Mouse (Mus musculus) adrenal gland, postnatal 25 days (tissue): ENCODE measurements around the gene Gm45062. TPM values are rescaled to one million over a fixed set of nuclear protein-coding genes. Genes with fewer than 3 reads are reported as not detected.
A peak's percentile ranks its signal among the peaks of the same experiment; 100 is the strongest.

Experiments
- DNase-seq: peaks from one replicate; pipeline ENCODE4 v3.0.0; 2021; ENCODE audit warnings: mixed read lengths
- long read RNA-seq: library from polyadenylated mRNA; stranded (forward); transcript quantifications from one replicate; pipeline ENCODE4 v2.0.0, GENCODE M21; 2021
- total RNA-seq: library from RNA; stranded (reverse); gene quantifications from 2 replicates; pipeline ENCODE4 v1.2.3, GENCODE M21; 2021

Gm45062 gene
- 4.8 TPM in 1 of 2 replicates, not detected in the other for total RNA-seq
- long read RNA-seq: 0 reads

DNA sequence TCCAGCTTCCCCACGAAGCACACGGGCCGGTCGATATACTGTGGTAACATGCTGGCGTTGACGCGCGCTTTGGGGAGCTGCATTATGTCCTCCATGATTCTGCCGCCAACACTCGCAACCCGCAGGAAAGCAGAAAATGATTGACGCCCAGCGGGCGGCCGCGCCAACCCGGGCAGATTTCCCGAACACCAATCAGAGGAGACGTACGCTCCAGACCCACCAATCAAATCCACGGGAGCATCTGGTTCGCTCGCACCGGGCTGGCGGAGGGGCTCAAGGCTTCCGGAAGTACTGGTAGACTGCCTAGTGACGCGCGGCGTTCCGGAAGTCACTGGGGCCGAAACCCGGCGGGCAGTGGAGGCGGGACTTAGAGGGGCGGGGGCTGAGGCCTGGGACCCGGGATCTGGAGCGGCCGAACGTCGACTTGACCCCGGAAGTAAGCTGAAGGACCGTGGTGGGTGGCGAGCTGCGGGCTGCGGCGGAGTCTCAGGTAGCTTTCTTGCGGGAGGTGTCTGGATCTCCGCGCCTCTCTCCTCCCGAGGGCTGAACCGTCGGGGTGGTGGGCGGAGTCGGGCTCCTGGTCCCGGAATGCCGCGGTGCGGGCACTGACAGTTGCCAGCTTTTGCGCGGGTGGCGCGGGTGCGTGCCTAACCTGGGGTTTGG is at the start of gene Gm45062, which contains the start of the genes Rpa3 and Umad1:
TSS of gene Gm45062 (plus strand) at position 447 of the 663 bp plus-strand sequence.
TSS of gene Rpa3 (minus strand) at position 170 of the 663 bp plus-strand sequence.
TSS of gene Umad1 (plus strand) at position 285 of the 663 bp plus-strand sequence.
- DNase-seq: peak; percentile 96

DNA sequence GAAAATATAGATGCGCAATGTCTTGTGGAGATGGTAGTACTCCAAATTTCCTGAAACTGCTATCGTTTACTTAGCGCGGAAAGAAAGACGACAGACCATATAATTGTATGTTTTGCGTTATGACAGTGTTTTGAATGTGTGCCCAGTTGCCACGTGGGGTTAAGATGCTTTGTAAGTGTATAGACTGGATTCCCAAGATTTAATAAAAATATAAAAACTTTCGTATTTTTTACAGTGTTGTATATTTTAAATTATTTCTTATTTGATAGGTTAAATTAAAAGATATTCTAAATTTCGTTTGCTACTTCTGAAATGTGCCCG is 49.4 kb upstream of the Gm45062 start:
- DNase-seq: no peak

DNA sequence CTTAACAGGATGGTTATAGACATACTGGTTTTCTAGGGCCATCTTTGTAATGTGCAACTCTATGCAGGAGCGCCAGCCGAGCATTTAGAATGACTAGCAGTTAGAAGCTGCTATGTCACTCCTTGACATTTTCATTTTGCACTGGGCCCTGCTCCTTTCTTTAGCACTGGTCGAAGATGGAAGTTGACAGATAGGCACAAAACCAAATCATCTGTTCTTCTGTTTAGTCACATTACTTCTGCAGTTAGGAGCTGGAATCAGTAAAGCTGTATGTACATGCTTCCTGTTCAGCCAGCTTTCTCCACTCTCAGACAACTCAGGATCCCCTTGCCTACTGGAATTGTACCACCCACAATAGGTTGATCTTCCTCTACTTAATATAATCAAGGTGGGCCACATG is 48.6 kb upstream of the Gm45062 start:
- DNase-seq: no peak

DNA sequence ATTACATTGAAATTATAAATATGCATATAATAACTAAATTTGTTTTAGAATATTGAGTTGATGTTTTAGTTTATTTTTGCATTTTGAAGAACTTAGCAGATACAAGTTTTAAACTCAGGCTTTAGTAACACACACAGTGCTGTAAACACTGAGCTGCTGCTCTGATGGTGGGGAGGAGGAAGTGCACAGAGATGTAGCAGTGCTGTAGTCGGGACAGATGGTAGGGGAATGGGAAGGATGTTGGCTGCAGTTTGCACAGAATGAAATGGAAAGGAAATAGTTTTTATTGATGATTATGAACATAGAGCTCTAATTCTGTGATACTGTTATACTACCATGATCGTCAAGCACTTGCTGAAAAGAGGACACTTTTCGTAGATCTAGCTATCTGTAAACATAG is 32.2 kb upstream of the Gm45062 start:
- DNase-seq: no peak

DNA sequence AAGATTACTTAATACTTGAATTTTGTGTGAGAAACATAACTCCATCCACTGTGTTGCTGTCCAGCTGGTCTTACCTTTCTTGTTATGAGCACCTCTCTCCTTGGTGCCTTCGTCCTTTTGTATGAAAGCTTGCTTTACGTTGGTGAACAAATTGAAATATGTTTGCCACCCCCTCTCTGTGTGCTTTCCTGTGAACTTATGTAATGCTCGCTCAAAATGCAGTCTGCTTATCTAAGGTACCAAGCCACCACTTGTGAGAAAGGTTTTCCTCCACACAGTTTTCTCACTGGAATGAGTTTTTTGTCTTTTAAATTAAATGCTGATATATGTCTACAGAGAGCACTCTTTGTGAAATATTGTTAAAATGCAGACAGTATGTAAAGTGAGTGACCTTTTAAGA is 30.7 kb upstream of the Gm45062 start:
- no peak for DNase-seq

DNA sequence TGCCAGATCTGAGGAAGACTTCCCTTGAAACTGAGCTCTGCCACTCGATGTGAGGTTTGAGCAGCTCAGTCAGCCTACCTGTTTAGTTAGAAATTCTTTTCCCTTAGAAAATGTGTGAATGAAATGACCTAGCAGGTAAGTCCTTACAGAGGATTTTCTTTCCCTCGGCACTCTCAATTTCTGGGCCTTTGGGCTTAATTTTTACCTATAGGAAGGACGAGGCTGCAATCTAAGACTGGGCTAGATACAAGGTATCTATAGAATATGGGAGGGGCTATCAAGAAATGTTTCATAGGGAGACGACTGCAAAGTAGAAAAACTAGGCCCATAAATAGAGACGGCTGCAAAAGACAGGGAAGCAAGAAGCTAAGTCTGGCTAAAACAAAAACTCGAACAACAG is 934 bp upstream of the Gm45062 start:
- DNase-seq: no peak

DNA sequence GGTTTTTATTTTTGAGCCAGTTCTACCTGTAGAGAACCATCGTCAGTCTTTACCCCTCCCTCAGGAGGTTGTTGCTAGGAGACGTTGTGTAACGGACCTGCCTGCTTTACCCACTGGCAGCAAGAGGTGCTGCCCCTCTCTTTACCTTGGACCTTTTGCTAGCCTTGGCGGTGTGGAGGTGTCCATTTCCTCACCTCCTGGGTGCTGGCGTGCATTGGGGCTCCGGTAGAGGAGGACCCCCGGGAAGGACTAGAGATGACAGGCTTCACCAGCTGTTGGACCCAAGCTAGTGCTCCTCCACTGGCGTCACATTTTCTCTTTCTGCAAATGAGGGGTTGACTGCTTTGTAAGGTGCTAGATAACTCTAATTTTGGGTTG is 406 bp downstream of the Gm45062 start:
- no peak for DNase-seq

DNA sequence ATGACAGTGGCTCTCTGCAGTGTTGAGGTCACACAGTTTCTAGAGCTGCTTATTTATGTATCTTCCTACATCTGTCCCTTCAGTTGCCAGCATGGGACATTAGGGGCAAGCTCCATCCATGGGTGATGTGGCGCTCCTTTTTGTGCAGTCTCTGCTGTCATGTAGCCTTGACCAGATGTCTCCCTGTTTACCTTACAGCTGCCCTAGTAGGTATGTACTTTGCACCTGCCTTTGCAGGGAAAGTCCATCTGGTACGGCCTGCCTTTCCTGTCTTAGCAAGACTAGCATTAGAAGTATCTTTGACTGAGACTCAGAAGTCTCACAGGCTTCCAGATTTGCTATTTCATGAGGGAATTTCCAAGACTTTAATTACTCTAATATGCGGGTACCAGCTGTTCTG is 11.8 kb downstream of the Gm45062 start:
- no peak for DNase-seq

DNA sequence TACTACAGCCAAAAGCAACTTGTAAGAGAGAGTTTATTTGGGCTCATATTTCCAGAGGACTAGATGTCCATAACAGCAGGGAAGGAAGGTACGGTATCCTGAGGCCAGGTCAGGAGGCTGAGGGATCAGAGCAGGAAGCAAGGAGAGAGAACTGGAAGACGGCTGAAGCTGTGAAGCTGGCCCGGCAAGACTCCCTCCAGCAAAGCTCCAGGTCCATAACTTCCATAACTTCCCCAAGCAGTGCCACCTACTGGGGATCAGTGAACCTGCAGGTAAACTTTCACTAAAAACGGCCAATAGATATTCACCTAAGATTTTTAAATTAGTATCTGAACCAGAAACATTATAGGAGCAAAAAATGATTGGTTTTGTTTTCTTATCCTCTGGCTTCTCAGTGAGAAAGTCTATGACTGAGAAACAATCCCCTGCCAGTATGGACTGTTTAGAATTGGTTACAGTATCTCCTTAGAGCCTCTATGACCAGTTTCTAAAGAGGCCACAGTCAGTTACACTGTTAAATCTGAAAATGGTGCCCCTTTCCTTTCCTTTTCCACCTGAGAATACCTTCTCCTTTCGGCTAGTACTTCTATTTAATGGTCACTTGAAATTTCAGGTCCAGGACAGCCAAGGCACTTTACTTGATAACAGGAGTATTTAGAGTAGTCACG is 15.3 kb downstream of the Gm45062 start:
- peak; percentile 52 for DNase-seq

DNA sequence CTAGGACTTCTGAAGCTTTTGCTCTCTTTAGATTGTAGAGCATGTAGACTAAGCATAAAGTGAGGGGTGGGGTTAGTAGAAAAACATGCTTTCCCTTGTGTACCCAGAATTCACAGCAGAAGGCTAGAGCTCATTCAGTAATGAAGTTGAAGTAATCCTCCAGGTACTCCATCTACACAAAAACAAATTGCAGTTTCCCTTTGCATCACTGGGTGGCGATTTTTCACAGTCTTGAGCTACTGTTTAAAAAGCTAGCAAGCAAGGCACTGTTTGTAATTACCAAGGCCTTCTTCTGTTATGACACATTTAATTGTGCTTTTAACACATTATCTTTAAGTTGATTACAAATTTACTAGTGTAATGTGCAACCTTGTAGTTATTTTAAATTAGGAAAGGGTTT is 15.8 kb downstream of the Gm45062 start:
- peak; percentile 38 for DNase-seq

DNA sequence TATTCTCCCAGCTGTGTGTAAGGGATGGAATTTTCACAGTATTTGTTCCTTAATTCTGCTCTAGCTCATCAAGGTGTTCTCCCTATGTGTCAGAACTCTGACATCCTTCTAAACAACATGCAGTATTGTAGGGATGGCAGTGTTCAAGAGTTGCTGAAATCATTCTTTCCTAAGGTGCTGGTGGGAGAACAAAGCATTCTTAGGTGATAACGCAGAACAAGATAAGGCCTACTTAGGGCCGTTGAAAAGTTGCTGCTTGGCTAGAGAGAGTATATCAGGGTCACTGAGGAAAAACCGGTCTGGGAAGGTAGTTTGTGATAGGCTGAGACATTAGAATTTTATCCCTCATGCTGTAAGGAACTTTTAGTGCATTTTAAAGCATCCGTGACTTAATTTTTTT is 17.2 kb downstream of the Gm45062 start:
- no peak for DNase-seq

DNA sequence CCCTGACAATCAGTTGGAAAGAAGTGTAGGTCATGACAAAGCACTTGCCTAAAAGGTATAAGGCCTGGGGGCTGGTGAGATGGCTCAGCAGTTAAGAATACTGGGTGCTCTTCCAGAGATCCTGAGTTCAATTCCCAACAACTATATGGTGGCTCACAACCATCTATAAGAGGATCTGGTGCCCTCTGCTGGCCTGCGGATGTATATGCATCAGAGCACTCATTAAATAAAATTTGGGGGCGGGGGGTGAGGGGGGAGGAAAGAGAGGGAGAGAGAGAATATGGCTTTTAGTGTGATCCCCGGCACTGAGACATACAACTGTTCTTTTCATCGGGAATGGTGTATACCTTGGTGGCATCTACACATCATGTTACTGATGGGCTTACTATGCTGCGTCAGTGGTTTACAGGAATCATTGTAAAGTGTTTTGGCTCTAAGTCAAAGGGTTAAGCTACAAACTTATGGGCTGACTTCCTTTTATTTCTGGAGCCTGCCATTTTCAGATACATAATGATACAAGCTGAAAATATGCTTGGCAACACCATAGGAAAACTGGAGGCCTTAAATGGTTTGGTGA is 19.3 kb downstream of the Gm45062 start:
- DNase-seq: no peak

DNA sequence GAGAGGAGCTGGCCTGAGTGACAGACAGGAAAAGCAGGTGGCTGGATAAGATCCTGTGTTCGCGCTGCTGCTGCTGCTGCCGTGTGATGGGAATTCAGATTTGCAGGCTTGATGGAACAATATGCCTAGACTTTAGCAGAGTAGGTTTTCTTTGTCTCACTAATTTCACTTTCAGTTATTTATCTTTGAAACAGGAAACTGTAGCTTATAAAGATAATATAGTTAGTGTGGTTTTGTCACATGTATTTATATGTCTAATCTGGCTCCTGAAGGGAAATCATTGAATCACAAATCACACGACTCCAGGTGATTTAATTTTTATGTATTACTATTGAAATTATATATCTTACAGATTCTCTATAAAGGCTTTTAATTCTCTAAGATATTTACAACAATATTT is 24.0 kb downstream of the Gm45062 start:
- DNase-seq: no peak

DNA sequence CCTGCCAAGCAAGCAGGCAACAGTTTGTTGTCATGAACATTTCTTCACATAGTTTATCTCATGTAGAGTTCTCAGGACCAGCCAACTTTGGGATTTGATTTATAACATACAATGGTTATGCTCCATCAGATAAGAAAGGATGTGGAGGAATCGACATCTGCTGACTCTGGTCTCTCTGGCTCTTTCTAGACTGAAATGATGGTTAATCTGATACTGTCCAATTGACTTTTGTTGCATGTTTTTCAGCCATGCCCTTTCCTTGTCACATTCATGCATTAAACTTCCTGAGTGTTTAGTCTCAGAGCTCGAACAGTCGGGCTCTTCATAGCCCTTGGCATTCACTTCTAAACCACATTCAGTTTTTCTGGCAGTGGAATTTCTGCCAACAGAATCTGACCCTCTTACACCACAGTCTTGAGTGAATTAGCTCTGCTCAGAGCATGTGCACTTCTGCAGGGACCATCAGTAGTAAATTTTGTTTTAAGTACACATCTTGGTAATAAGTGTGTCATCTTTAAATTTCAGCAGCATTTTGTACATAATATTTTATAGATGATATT is 26.2 kb downstream of the Gm45062 start:
- no peak for DNase-seq

DNA sequence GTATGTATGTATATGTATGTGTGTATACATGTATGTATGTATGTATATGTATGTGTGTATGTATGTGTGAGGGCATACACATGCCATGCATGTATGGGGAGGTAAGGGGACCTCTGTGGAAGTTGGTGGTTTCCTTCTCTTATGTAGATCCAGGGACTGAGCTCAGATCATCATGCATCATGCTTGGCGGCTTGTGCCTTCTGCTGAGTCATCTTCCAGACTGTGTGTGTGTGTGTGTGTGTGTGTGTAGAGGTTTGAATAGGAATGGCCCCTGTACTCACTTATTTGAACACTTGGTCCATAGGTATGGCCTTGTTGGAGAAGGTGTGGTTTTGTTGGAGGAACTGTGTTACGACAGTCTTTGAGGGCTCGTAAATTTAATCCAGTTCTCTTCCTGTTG is 26.9 kb downstream of the Gm45062 start:
- no peak for DNase-seq

DNA sequence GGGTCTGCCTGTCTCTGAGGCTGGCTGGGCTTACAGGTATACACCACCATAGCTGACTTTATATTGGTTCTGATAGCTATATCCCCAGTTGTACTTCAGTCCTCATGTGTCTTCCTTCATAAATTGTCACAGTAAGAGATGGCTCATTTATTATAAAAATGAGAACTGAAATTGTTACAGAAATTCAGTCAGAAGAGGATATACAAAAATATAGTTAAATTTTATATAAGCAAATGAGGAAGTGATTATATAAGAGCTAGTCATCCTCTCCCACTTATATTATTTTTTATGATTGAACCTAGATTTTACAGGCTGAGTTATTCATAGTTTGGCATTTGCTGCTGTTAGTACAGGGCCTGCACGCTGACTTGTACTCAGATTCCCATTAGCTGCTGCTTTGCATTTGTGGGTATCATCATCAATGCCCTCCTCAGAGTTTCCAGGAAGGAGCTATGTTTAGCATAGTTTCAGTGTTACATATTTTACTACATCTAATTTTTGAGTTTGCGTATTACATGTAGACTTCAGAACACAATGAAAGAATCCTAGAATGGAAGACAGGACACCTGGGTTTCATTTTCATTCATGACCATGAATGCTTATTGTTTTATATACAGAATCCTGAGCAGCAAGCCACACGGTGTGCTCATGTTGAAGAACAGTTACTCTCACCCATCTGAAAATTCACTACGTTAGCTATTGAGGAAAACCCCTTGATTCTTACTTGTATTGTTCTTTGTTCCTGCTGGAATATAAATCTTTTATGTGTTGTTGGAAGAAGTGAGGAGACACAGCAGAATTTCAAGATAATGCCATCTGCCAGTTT is 29.7 kb downstream of the Gm45062 start:
- no peak for DNase-seq

DNA sequence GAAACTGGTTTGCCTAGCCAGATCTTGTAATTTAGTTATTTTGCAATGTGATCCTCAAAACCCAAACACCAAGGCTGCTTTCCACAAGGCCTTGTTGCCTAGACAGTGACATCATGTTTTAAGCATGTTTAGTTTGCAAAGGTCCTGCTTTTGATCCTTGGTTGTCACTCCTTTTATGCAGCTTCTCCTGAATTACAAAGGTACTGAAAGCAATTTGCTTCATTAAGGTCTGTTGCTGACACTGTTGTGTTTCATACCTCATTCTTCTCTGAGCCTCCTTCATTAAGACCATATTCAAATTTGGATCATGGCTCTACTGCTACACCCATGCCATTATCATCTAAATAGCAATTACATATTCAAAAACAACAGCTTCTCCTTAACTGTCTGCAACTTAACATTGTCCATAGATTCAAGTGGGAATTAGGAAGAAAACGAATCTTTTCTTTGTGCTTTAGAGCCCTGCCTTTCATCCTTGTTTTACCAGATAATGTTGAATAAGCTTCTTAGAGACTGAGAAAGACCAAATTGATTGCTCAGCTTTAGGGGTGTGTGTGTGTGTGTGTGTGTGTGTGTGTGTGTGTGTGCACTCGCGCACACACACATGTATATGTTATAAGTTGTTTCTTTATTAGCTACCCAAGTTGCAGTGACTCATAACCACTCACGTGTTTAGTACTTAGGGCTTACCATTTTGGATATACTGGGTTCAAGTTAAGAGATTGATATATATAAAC is 35.0 kb downstream of the Gm45062 start:
- no peak for DNase-seq

DNA sequence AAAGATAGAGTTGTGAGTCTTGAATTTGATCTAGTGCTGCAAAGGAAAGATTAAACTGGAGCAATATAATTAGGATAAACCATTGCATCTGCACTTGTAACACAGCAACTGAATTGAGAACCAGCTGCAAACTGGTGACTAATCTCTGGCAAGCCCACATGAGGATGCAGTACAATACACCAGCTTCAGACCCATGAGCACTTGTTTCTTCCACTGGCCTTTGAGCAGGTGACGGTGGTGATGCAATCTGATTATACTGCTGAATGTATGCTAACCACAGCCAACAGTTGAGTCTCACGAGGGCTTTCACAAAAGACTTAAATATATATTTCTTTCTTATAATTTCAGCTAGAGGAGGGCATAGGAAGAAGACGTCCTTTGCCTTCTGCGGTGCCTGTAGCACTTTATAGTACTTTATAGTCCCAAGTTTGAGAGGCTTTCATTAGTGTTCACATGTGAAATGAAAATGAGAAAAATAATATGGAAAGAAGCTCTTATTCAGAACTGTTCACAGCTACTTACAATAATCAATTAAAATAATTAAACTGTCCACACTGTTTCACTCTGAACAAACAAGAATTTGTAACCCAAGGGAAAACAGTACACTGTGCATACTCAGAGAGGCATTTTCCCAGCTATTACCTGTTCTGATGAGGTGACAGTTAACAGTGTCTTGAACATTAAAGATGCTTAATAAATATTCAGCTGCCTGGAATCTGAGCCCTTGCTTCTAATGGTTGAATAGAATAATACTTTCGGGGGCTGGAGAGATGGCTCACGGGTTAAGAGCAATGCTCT is 40.0 kb downstream of the Gm45062 start:
- DNase-seq: no peak

DNA sequence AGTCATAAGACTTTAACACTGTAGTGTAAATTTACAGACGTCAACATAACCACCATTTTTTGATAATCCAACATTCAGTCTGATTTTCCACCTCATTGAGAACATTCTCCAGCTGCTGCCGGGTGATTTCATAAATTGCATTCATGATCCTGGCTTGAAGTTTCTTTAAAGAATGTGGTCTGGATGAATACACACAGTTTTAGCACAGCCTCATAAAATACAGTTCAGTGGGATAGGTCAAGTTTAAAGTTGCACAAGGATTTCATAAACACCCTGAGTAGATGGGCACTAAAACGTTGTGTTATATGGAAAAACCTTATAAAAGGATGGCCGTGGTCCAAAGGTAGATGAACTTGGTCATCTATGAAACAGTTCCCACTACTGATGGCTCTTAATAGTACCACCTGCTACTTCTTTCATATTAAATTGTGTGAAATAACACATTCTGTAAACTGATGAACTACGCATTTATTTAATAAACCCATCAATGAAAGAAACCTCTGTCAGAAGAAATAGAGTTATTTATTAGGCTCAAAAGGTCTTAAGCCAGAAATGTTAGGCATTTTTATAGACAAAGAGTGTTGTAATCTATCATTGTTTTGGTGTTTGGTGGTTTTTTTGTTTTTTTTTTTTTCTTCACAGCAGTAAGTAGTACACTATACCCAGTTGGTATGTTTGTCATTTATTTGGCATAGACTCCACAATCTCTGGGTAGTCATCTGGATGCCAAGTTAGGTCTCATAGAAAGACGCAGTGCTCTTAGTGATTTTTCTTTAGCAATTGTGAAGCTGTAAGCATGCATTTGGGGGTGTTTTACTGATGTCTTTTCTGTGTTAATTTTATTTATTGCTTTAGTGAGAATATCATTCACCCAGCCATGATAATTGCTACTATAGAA is 48.9 kb downstream of the Gm45062 start:
- DNase-seq: no peak

DNA sequence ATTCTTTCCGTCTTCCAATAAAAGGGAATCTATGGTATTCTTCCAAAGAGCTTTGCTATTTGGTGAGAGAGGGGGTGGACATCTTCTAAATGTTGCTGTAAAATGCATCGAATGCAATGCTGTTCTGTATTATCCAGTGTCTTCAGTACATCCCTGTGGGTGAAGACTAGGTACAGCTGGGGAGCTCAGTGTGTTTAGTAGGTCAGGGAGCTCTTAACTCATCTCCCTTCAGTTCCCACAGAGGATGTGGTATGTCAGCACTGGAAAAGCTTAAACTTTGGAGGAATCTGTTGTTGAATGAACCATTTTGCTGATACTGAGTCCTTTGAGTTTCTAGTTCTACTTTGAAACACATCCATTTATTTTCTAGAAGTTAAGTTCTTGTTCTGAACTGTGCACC is 53.3 kb downstream of the Gm45062 start:
- no peak for DNase-seq
